Mouse (Mus musculus): ENCODE results near the gene Ier2. TPM values are rescaled to one million over a fixed set of nuclear protein-coding genes. Genes with fewer than 3 reads are reported as not detected.

Ier2 gene
- total RNA-seq, 2 experiments from 2014 or later, result 10.5 to 18.3 TPM

DNA sequence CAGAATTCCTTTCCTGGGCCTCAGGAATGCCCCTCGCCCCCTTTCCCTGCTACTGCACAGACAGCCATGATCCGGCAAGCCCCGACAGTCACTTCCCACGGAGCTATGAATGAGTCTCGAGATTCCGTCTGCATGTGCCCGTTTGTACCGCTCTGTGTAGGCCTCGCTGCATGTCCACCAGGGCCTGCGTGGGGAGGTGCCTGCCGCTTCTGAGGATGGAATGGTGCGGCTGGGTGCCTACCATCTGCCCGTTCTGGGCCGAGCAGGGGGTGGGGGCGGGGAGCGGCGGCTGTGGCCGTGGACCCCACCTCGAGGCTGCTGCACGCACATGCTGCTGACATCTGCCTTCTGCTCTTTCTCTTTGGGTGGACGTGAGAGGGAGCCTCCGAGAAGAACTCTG lies 45.6 kb downstream of the Ier2 start:
- intact Hi-C loops (cut with DNase I), result no loop called here
- peak in 1 of 2 experiments; percentile 67 for DNase-seq (ENCODE audit: low spot score in 2 of 2)

- intact Hi-C loops (cut with DNase I), result no loop called here
Measured at GRCm38 (mm10) chr8:84615666-84616485, 46.8 kb downstream of the Ier2 start.

GRCm38 (mm10) chr8:84614512-84615223 lies 48.0 kb downstream of the Ier2 start:
- intact Hi-C loops (cut with DNase I), result no loop called here

More at GRCm38 (mm10) chr8:84615666-84616485, 46.8 kb downstream of the Ier2 start:
- DNase-seq (ENCODE audit: low spot score in 2 of 2), result no peak

More at GRCm38 (mm10) chr8:84614512-84615223, 48.0 kb downstream of the Ier2 start:
- peak in 1 of 2 experiments; percentile 45 for DNase-seq (ENCODE audit: low spot score in 2 of 2)

Other genes starting within 250 kb of the Ier2 start
- gene Trmt1, start 23.5 kb upstream of the Ier2 start, total RNA-seq (2021), result 10 to 100 TPM; 85.2 to 90.1 TPM
- 10 to 100 TPM; 97.8 to 97.9 TPM for gene Nacc1, start 25.0 kb upstream of the Ier2 start, total RNA-seq (2021)
- gene Lyl1, start 38.6 kb upstream of the Ier2 start, total RNA-seq (2021), result 1 to 10 TPM; 2.8 to 3.5 TPM
- gene G430095P16Rik, start 60.2 kb upstream of the Ier2 start, total RNA-seq (2021), result under 1 TPM in 1 of 2 experiments, not detected in 1; 0.71 TPM
- gene Nfix, start 137.5 kb upstream of the Ier2 start, total RNA-seq (2021), result 100 to 1,000 TPM; 273 to 322 TPM
- gene Dand5, start 160.0 kb upstream of the Ier2 start, total RNA-seq (2021), result 1 to 10 TPM; 8.3 to 9.5 TPM
- 10 to 100 TPM; 23.4 to 24.7 TPM for gene Gadd45gip1, start 168.7 kb upstream of the Ier2 start, total RNA-seq (2021)
- gene Rad23a, start 177.8 kb upstream of the Ier2 start, total RNA-seq (2021), result 10 to 100 TPM; 67.8 to 73.7 TPM
- 100 to 1,000 TPM; 562 to 564 TPM for gene Calr, start 184.1 kb upstream of the Ier2 start, total RNA-seq (2021)
- 10 to 100 TPM; 42.5 to 46.0 TPM for gene Farsa, start 194.1 kb upstream of the Ier2 start, total RNA-seq (2021)
- gene Syce2, start 209.3 kb upstream of the Ier2 start, total RNA-seq (2021), result 1 to 10 TPM; 6.4 to 6.5 TPM
- gene Gcdh, start 231.1 kb upstream of the Ier2 start, total RNA-seq (2021), result 10 to 100 TPM; 31.3 to 38.3 TPM
- not detected for gene Klf1, start 239.1 kb upstream of the Ier2 start, total RNA-seq (2021)
- 1 to 10 TPM; 3.5 to 4.0 TPM for gene Dnase2a, start 245.7 kb upstream of the Ier2 start, total RNA-seq (2021)

All from left cerebral cortex, postnatal 25 days (tissue).